Mouse (Mus musculus): Measurements from ENCODE around the gene Rbm42.

- TF ChIP-seq POLR2A (IDR thresholded peaks at IDR 0.05; ENCODE audit: extremely low read depth, insufficient read depth, low read length) (no peak), CTCF (IDR thresholded peaks at IDR 0.05; ENCODE audit: low read depth, low read length) (no peak)
Observed at GRCm38 (mm10) chr7:30671480-30671879, 21.4 kb upstream of the Rbm42 start, which contains the start of gene Pmis2.
